Mouse (Mus musculus) kidney, adult 2 months (tissue): ENCODE results near the gene Unc45a. TPM values are rescaled to one million over a fixed set of nuclear protein-coding genes. Genes with fewer than 3 reads are reported as not detected.
A peak's percentile ranks its signal among the peaks of the same experiment; 100 is the strongest.

Experiments used
- DNase-seq: peaks from one replicate; pipeline ENCODE4 v3.0.0; 2021
- H3K27ac ChIP-seq: fragments of 200-500 bp; 2 replicates; pipeline ENCODE4 v1.5.1; 2012; ENCODE audit warnings: low read depth, low read length, control low read depth, inconsistent platforms; ENCODE audit not compliant: insufficient read depth
- H3K27me3 ChIP-seq: fragments of 200-500 bp; replicated peaks from 2 replicates; pipeline ENCODE4 v1.6.1; 2012; ENCODE audit warnings: mild to moderate bottlenecking, moderate library complexity, low read length, inconsistent platforms; ENCODE audit not compliant: control insufficient read depth, insufficient read depth
- H3K36me3 ChIP-seq: fragments of 200-500 bp; 2 replicates; pipeline ENCODE4 v1.6.1; 2012; ENCODE audit warnings: mild to moderate bottlenecking, moderate library complexity, low read length, inconsistent platforms; ENCODE audit not compliant: control insufficient read depth, insufficient read depth
- H3K4me1 ChIP-seq: fragments of 200-500 bp; 2 replicates; pipeline ENCODE4 v1.6.1; 2011; ENCODE audit warnings: low read length; ENCODE audit not compliant: control insufficient read depth, insufficient read depth
- H3K4me3 ChIP-seq: fragments of 200-500 bp; 2 replicates; pipeline ENCODE4 v1.5.1; 2011; ENCODE audit warnings: mild to moderate bottlenecking, low read depth, low read length, control low read depth; ENCODE audit not compliant: insufficient read depth
- CTCF ChIP-seq: fragments of 200-500 bp; conservative IDR thresholded peaks from 2 replicates; pipeline ENCODE4 v1.5.1; 2011; ENCODE audit warnings: low read depth, mild to moderate bottlenecking, control low read depth, low read length, moderate library complexity, mixed read lengths; ENCODE audit not compliant: insufficient read depth, insufficient read length
- POLR2A ChIP-seq: fragments of 200-500 bp; IDR thresholded peaks from one replicate; pipeline ENCODE4 v1.6.1; 2011; ENCODE audit warnings: low read depth, low read length, control low read depth
- WGBS: fragments of 180-500 bp; shearing (Covaris S2); methylation state at CpG from one replicate; pipeline ENCODE4 v1.1.7; 2018; 5-methylcytosine and 5-hydroxymethylcytosine counted together
- polyA plus RNA-seq: library from polyadenylated mRNA; depleted of rRNA; stranded (reverse); fragments of >200 nt; gene quantifications from 2 replicates; pipeline ENCODE4 v1.2.3, GENCODE M21; 2012

Unc45a gene
- polyA plus RNA-seq, 1 experiment: 53.3 TPM

GRCm38 (mm10) chr7:80372667-80373066, 31.9 kb upstream of the Unc45a start:
- Histone ChIP-seq H3K36me3 (no peaks in the 10 kb centered on the region), H3K27me3 (no peaks in the 10 kb centered on the region), H3K27ac (no peak overlapping the region), H3K4me3 (no peak overlapping the region), H3K4me1 (peaks cover 2% of the 10 kb centered on the region; the same call in 1 of the 2 replicates)
- TF ChIP-seq POLR2A (no peak), CTCF (no peak)
- 76% methylated on average over 2 of the region's 2 CpGs for WGBS
- no peak for DNase-seq

- no peak for DNase-seq
- WGBS: 94% methylated on average over 3 of the region's 3 CpGs
- H3K4me1 ChIP-seq: peaks cover 2% of the 10 kb centered on the region; the same call in 1 of the 2 replicates
- no peak overlapping the region for H3K27ac ChIP-seq
- H3K27me3 ChIP-seq: no peaks in the 10 kb centered on the region
- TF ChIP-seq POLR2A (no peak), CTCF (no peak)
- no peaks in the 10 kb centered on the region for H3K36me3 ChIP-seq
- H3K4me3 ChIP-seq: no peak overlapping the region
Observed at GRCm38 (mm10) chr7:80372166-80372565, 31.4 kb upstream of the Unc45a start.

GRCm38 (mm10) chr7:80371041-80371751, 30.4 kb upstream of the Unc45a start, which contains the start of gene Man2a2:
TSS of gene Man2a2 (minus strand) at chr7:80371375.
- peak within 1 kb of the TSS; percentile 13 for H3K27ac ChIP-seq
- WGBS: under 1% methylated on average over 86 of the region's 86 CpGs
- no peaks in the 10 kb centered on the region for H3K36me3 ChIP-seq
- peak; percentile 74 for DNase-seq
- TF ChIP-seq POLR2A (no peak), CTCF (peak; percentile 46)
- H3K27me3 ChIP-seq: no peaks in the 10 kb centered on the region
- H3K4me3 ChIP-seq: peak within 1 kb of the TSS; percentile 79
- H3K4me1 ChIP-seq: peaks cover 2% of the 10 kb centered on the region; the same call in 1 of the 2 replicates

GRCm38 (mm10) chr7:80370649-80371040, 29.8 kb upstream of the Unc45a start:
- Histone ChIP-seq H3K27me3 (no peaks in the 10 kb centered on the region), H3K4me3 (peak overlapping the region; percentile 79), H3K36me3 (no peaks in the 10 kb centered on the region), H3K4me1 (peaks cover 2% of the 10 kb centered on the region; the same call in 1 of the 2 replicates), H3K27ac (peak overlapping the region; percentile 13)
- WGBS: under 1% methylated on average over 31 of the region's 31 CpGs
- TF ChIP-seq CTCF (no peak), POLR2A (no peak)
- peak; percentile 90 for DNase-seq

GRCm38 (mm10) chr7:80369967-80370431, 29.2 kb upstream of the Unc45a start:
- TF ChIP-seq CTCF (no peak), POLR2A (no peak)
- Histone ChIP-seq H3K36me3 (no peaks in the 10 kb centered on the region), H3K27me3 (no peaks in the 10 kb centered on the region), H3K4me3 (peak overlapping the region; percentile 79; the same call in 1 of the 2 replicates), H3K4me1 (peaks cover 2% of the 10 kb centered on the region; the same call in 1 of the 2 replicates), H3K27ac (peak overlapping the region; percentile 13; the same call in 1 of the 2 replicates)
- 57% methylated on average over 4 of the region's 4 CpGs for WGBS
- DNase-seq: no peak

- TF ChIP-seq CTCF (no peak), POLR2A (no peak)
- 55% methylated on average over 5 of the region's 5 CpGs for WGBS
- Histone ChIP-seq H3K36me3 (no peaks in the 10 kb centered on the region), H3K27me3 (no peaks in the 10 kb centered on the region), H3K4me3 (no peak overlapping the region), H3K27ac (no peak overlapping the region), H3K4me1 (peaks cover 2% of the 10 kb centered on the region; the same call in 1 of the 2 replicates)
- no peak for DNase-seq
Observed at GRCm38 (mm10) chr7:80369461-80369860, 28.7 kb upstream of the Unc45a start.
